Mouse (Mus musculus): ENCODE data around the gene Pabpc4. TPM values are rescaled to one million over a fixed set of nuclear protein-coding genes. Genes with fewer than 3 reads are reported as not detected.
A peak's percentile ranks its signal among the peaks of the same experiment; 100 is the strongest.

Pabpc4 gene
- polyA plus RNA-seq, 1 experiment: 175 TPM

DNA sequence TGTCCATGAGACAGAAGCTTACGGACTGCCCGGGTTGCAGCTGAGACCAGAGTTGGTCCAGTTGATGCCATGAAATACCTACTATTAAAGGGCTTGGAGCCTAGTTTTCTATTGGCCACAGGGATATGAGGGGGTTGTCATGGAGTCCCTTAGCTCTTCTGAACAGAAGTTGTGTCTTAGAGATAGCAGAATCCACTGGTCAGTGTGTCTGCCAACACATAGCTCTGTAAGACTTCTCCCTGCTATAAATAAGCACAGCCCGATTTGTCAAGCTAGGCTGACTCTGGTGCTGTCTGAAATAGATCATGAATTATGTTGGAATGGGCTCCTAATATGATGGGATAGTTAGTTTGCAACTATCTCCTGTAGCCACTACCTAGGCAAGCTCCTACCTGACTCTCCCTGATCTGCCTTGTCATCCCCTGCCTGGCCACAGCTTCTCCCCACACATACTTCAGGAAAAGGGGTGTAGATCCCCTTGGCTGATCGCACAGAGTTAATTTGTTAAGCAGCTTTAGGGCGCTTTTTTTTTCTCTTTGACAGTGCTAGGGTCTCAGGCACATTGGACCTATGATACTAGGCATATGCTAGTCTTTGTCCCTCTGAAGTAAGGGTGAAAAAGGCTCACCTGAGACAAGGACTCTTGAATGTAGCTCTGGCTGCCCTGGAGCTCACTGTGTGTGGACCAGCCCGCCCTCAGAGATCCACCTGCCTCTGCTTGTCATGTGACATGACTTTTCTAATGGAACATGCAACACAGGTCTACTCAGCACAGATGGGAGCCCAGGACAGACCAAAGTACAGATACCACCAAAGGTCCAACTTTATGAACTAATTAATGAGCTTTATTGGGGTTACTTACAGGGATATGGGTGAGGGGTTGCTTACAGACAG lies 22.8 kb downstream of the Pabpc4 start:
- Histone ChIP-seq H3K27me3 (ENCODE audit: control insufficient read depth, insufficient read depth, insufficient read length) (no peaks in the 10 kb centered on the region), H3ac (ENCODE audit: control insufficient read depth, insufficient read length, low read depth) (peak overlapping the region; percentile 60), H3K4me3 (ENCODE audit: insufficient read depth, poor library complexity, severe bottlenecking) (peak overlapping the region; percentile 49), H3K36me3 (ENCODE audit: control insufficient read depth, insufficient read depth) (peaks cover 59% of the 10 kb centered on the region), H3K79me3 (ENCODE audit: low read depth) (peaks cover 51% of the 10 kb centered on the region), H3K79me2 (ENCODE audit: control insufficient read depth, insufficient read depth) (peaks cover 69% of the 10 kb centered on the region)
- TF ChIP-seq MAX (IDR thresholded peaks at IDR 0.05) (no peak), MYOG (IDR thresholded peaks at IDR 0.05; ENCODE audit: control insufficient read depth, extremely low read depth, insufficient read length) (no peak), MYOD1 (IDR thresholded peaks at IDR 0.05; ENCODE audit: control insufficient read depth, insufficient read length, low read depth) (no peak), CEBPB (IDR thresholded peaks at IDR 0.05; ENCODE audit: low read depth) (no peak), FOSL1 (IDR thresholded peaks at IDR 0.05; ENCODE audit: insufficient read depth, low read length, poor library complexity, severe bottlenecking) (no peak), USF1 (IDR thresholded peaks at IDR 0.05; ENCODE audit: low read depth) (no peak), CTCF (IDR thresholded peaks at IDR 0.05; ENCODE audit: control insufficient read depth, insufficient read depth, insufficient read length) (no peak)

DNA sequence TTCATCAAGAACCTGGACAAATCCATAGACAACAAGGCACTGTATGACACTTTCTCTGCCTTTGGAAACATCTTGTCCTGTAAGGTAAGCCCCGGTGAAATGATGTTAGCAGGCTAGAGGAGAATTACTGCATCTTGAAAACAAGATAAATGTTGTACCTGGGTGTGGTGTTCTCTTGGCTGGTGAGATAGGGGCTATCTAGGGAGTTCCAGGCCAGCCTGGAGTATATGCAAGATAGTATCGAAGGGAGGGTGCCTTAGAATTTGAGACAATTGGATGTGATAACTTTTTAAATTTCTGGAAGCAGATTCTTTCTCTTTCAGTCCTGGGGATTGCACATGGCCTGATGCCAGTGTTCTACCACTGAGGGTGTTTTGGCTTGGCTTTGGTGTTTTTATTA lies 24.6 kb downstream of the Pabpc4 start:
- Histone ChIP-seq H3K79me2 (ENCODE audit: control insufficient read depth, insufficient read depth) (peaks cover 82% of the 10 kb centered on the region), H3ac (ENCODE audit: control insufficient read depth, insufficient read length, low read depth) (no peak overlapping the region), H3K27me3 (ENCODE audit: control insufficient read depth, insufficient read depth, insufficient read length) (no peaks in the 10 kb centered on the region), H3K79me3 (ENCODE audit: low read depth) (peaks cover 51% of the 10 kb centered on the region), H3K4me3 (ENCODE audit: insufficient read depth, poor library complexity, severe bottlenecking) (no peak overlapping the region), H3K36me3 (ENCODE audit: control insufficient read depth, insufficient read depth) (peaks cover 76% of the 10 kb centered on the region)
- TF ChIP-seq MYOG (IDR thresholded peaks at IDR 0.05; ENCODE audit: control insufficient read depth, extremely low read depth, insufficient read length): no peak
- TF ChIP-seq FOSL1 (IDR thresholded peaks at IDR 0.05; ENCODE audit: insufficient read depth, low read length, poor library complexity, severe bottlenecking): no peak
- TF ChIP-seq USF1 (IDR thresholded peaks at IDR 0.05; ENCODE audit: low read depth): no peak
- no peak for TF ChIP-seq MAX (IDR thresholded peaks at IDR 0.05)
- TF ChIP-seq MYOD1 (IDR thresholded peaks at IDR 0.05; ENCODE audit: control insufficient read depth, insufficient read length, low read depth): no peak
- no peak for TF ChIP-seq CEBPB (IDR thresholded peaks at IDR 0.05; ENCODE audit: low read depth)
- no peak for TF ChIP-seq CTCF (IDR thresholded peaks at IDR 0.05; ENCODE audit: control insufficient read depth, insufficient read depth, insufficient read length)

DNA sequence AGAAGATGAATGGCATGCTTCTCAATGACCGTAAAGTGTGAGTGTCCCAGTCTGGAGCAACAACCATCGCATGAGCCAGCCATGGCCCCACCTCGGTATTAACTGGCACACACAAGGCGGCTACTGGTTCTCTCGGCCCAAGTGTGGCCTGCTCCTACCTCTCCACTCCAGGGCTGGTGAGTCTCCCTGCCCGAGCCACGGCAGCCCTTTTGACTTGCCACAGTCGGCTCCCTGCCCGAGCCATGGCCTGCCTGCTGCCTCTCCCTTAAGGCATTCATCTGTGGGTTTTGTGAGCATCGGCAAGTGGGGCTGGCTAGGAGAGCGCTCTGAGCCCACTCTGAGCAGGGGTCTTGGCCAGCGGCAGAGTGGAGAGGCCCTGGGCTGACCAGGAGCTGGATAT lies 26.9 kb downstream of the Pabpc4 start:
- Histone ChIP-seq H3K79me3 (ENCODE audit: low read depth) (peaks cover 46% of the 10 kb centered on the region), H3ac (ENCODE audit: control insufficient read depth, insufficient read length, low read depth) (no peak overlapping the region), H3K79me2 (ENCODE audit: control insufficient read depth, insufficient read depth) (peaks cover 82% of the 10 kb centered on the region), H3K4me3 (ENCODE audit: insufficient read depth, poor library complexity, severe bottlenecking) (no peak overlapping the region), H3K36me3 (ENCODE audit: control insufficient read depth, insufficient read depth) (peaks cover 96% of the 10 kb centered on the region), H3K27me3 (ENCODE audit: control insufficient read depth, insufficient read depth, insufficient read length) (no peaks in the 10 kb centered on the region)
- no peak for TF ChIP-seq MYOG (IDR thresholded peaks at IDR 0.05; ENCODE audit: control insufficient read depth, extremely low read depth, insufficient read length)
- TF ChIP-seq MYOD1 (IDR thresholded peaks at IDR 0.05; ENCODE audit: control insufficient read depth, insufficient read length, low read depth): no peak
- no peak for TF ChIP-seq CTCF (IDR thresholded peaks at IDR 0.05; ENCODE audit: control insufficient read depth, insufficient read depth, insufficient read length)
- no peak for TF ChIP-seq USF1 (IDR thresholded peaks at IDR 0.05; ENCODE audit: low read depth)

- peaks cover 48% of the 10 kb centered on the region for H3K79me2 ChIP-seq (ENCODE audit: control insufficient read depth, insufficient read depth)
- H3ac ChIP-seq (ENCODE audit: control insufficient read depth, insufficient read length, low read depth): no peak overlapping the region
- H3K36me3 ChIP-seq (ENCODE audit: control insufficient read depth, insufficient read depth): peaks cover 96% of the 10 kb centered on the region
- no peak overlapping the region for H3K4me3 ChIP-seq (ENCODE audit: insufficient read depth, poor library complexity, severe bottlenecking)
- TF ChIP-seq CTCF (IDR thresholded peaks at IDR 0.05; ENCODE audit: control insufficient read depth, insufficient read depth, insufficient read length) (no peak), MYOD1 (IDR thresholded peaks at IDR 0.05; ENCODE audit: control insufficient read depth, insufficient read length, low read depth) (no peak), FOSL1 (IDR thresholded peaks at IDR 0.05; ENCODE audit: insufficient read depth, low read length, poor library complexity, severe bottlenecking) (no peak), MYOG (IDR thresholded peaks at IDR 0.05; ENCODE audit: control insufficient read depth, extremely low read depth, insufficient read length) (no peak), MAX (IDR thresholded peaks at IDR 0.05) (no peak), CEBPB (IDR thresholded peaks at IDR 0.05; ENCODE audit: low read depth) (no peak), USF1 (IDR thresholded peaks at IDR 0.05; ENCODE audit: low read depth) (no peak)
- H3K27me3 ChIP-seq (ENCODE audit: control insufficient read depth, insufficient read depth, insufficient read length): no peaks in the 10 kb centered on the region
- H3K79me3 ChIP-seq (ENCODE audit: low read depth): peaks cover 14% of the 10 kb centered on the region
Measured at GRCm38 (mm10) chr4:123292390-123292789, 30.2 kb downstream of the Pabpc4 start.

- TF ChIP-seq MYOD1 (IDR thresholded peaks at IDR 0.05; ENCODE audit: control insufficient read depth, insufficient read length, low read depth) (no peak), MYOG (IDR thresholded peaks at IDR 0.05; ENCODE audit: control insufficient read depth, extremely low read depth, insufficient read length) (no peak), MAX (IDR thresholded peaks at IDR 0.05) (no peak), USF1 (IDR thresholded peaks at IDR 0.05; ENCODE audit: low read depth) (no peak), FOSL1 (IDR thresholded peaks at IDR 0.05; ENCODE audit: insufficient read depth, low read length, poor library complexity, severe bottlenecking) (no peak), CTCF (IDR thresholded peaks at IDR 0.05; ENCODE audit: control insufficient read depth, insufficient read depth, insufficient read length) (no peak)
- H3ac ChIP-seq (ENCODE audit: control insufficient read depth, insufficient read length, low read depth): no peak overlapping the region
- H3K79me2 ChIP-seq (ENCODE audit: control insufficient read depth, insufficient read depth): peaks cover 42% of the 10 kb centered on the region
- no peaks in the 10 kb centered on the region for H3K27me3 ChIP-seq (ENCODE audit: control insufficient read depth, insufficient read depth, insufficient read length)
- peaks cover 96% of the 10 kb centered on the region for H3K36me3 ChIP-seq (ENCODE audit: control insufficient read depth, insufficient read depth)
- peaks cover 10% of the 10 kb centered on the region for H3K79me3 ChIP-seq (ENCODE audit: low read depth)
- no peak overlapping the region for H3K4me3 ChIP-seq (ENCODE audit: insufficient read depth, poor library complexity, severe bottlenecking)
Measured at GRCm38 (mm10) chr4:123292989-123293388, 30.8 kb downstream of the Pabpc4 start.

All from C2C12 (cell line).